Mouse (Mus musculus) C2C12 (cell line): ENCODE measurements around the gene Ptprt. TPM values are rescaled to one million over a fixed set of nuclear protein-coding genes. Genes with fewer than 3 reads are reported as not detected.

Experiments
- H3K27me3 ChIP-seq: one replicate; pipeline ENCODE4 v1.6.1; 2011; ENCODE audit not compliant: control insufficient read depth, insufficient read depth, insufficient read length
- H3K36me3 ChIP-seq: one replicate; pipeline ENCODE4 v1.6.1; 2011; ENCODE audit not compliant: control insufficient read depth, insufficient read depth
- H3K4me3 ChIP-seq: one replicate; pipeline ENCODE4 v1.5.1; 2011; ENCODE audit warnings: mild to moderate bottlenecking, control low read depth; ENCODE audit not compliant: poor library complexity, insufficient read depth, severe bottlenecking
- H3K79me2 ChIP-seq: one replicate; pipeline ENCODE4 v1.6.1; 2011; ENCODE audit not compliant: control insufficient read depth, insufficient read depth
- H3K79me3 ChIP-seq: one replicate; pipeline ENCODE4 v1.6.1; 2011; ENCODE audit warnings: low read depth, control low read depth
- H3ac ChIP-seq: one replicate; pipeline ENCODE3; 2011; ENCODE audit warnings: low read depth; ENCODE audit not compliant: control insufficient read depth, insufficient read length
- CEBPB ChIP-seq: IDR thresholded peaks from one replicate; pipeline ENCODE4 v1.6.1; 2011; ENCODE audit warnings: low read depth, mild to moderate bottlenecking, control low read depth, moderate library complexity
- CTCF ChIP-seq: IDR thresholded peaks from one replicate; pipeline ENCODE4 v1.5.1; 2011; ENCODE audit not compliant: control insufficient read depth, insufficient read depth, insufficient read length
- FOSL1 ChIP-seq: IDR thresholded peaks from one replicate; pipeline ENCODE4 v1.8.0; 2011; ENCODE audit warnings: mild to moderate bottlenecking, low read length; ENCODE audit not compliant: poor library complexity, insufficient read depth, severe bottlenecking
- MAX ChIP-seq: IDR thresholded peaks from one replicate; pipeline ENCODE4 v1.6.1; 2011; ENCODE audit warnings: mild to moderate bottlenecking, control low read depth
- MYOD1 ChIP-seq: IDR thresholded peaks from one replicate; pipeline ENCODE4 v1.6.1; 2011; ENCODE audit warnings: low read depth; ENCODE audit not compliant: control insufficient read depth, insufficient read length
- MYOG ChIP-seq: IDR thresholded peaks from one replicate; pipeline ENCODE4 v1.6.1; 2011; ENCODE audit not compliant: control insufficient read depth, insufficient read length; ENCODE audit errors: extremely low read depth
- USF1 ChIP-seq: IDR thresholded peaks from one replicate; pipeline ENCODE4 v1.6.1; 2011; ENCODE audit warnings: low read depth, mild to moderate bottlenecking, control low read depth, moderate library complexity
- polyA plus RNA-seq: library from polyadenylated mRNA; unstranded; fragments of >200 nt; fragmentation: generic; extraction: Trizol; gene quantifications from one replicate; pipeline ENCODE4 v1.2.1, GENCODE M21; 2012; ENCODE audit warnings: missing spikeins

Gene Ptprt
- polyA plus RNA-seq, 1 experiment, result not detected

DNA sequence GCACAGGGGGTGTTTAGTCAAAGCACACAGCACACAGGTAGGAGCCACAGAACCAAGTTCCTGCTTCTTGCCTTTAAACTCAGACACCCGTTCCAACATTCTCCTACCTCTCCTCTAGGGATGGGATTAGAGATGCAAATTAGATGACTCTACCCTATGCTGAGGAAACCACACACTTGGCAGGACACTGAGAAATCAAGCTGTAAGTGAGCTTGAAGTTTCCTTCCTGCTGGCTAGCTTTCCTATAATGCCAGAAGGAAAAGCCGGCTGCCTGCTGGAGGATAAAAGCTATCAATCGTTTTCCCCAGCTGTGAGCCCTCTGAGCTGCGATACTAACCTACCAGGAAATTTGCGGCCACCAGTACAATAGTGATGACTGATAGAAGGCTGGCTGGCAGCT lies 999.0 kb downstream of the Ptprt start:
- Histone ChIP-seq H3ac (no peak overlapping the region), H3K79me3 (no peaks in the 10 kb centered on the region), H3K79me2 (no peaks in the 10 kb centered on the region), H3K4me3 (no peak overlapping the region), H3K27me3 (no peaks in the 10 kb centered on the region), H3K36me3 (no peaks in the 10 kb centered on the region)
- TF ChIP-seq MAX, result no peak
- no peak for TF ChIP-seq USF1
- no peak for TF ChIP-seq MYOD1
- TF ChIP-seq CEBPB, result no peak
- no peak for TF ChIP-seq CTCF
- no peak for TF ChIP-seq FOSL1
- TF ChIP-seq MYOG, result no peak

DNA sequence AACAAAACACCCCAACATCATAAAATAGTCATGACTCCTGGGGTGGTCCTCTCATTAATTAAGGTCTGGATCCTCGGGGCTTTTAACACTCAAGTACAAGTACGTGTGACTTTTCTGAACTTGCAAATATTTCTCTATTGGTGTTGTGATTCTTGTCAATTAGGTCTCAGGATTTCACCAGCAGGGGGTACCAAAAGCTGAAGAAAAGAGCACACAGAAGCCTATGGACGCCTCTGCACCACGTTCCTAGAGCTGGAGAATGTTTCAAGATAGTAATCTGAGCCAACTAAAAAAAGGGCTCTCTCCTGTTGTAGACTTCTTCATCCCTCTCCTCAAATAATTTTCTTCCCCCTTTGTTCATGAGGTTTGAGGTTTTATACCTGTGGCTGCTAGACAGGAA lies 1000.1 kb downstream of the Ptprt start:
- Histone ChIP-seq H3K36me3 (no peaks in the 10 kb centered on the region), H3K4me3 (no peak overlapping the region), H3ac (no peak overlapping the region), H3K27me3 (no peaks in the 10 kb centered on the region), H3K79me2 (no peaks in the 10 kb centered on the region), H3K79me3 (no peaks in the 10 kb centered on the region)
- TF ChIP-seq CTCF, result no peak
- TF ChIP-seq MAX, result no peak

GRCm38 (mm10) chr2:161657046-161657445 lies 1003.9 kb downstream of the Ptprt start:
- Histone ChIP-seq H3ac (no peak overlapping the region), H3K79me2 (no peaks in the 10 kb centered on the region), H3K27me3 (no peaks in the 10 kb centered on the region), H3K36me3 (no peaks in the 10 kb centered on the region), H3K79me3 (no peaks in the 10 kb centered on the region), H3K4me3 (no peak overlapping the region)
- TF ChIP-seq CTCF, result no peak
- no peak for TF ChIP-seq FOSL1
- TF ChIP-seq CEBPB, result no peak
- TF ChIP-seq MYOG, result no peak
- TF ChIP-seq MAX, result no peak
- no peak for TF ChIP-seq MYOD1
- no peak for TF ChIP-seq USF1

- H3K79me2 ChIP-seq, result no peaks in the 10 kb centered on the region
- no peaks in the 10 kb centered on the region for H3K36me3 ChIP-seq
- no peak overlapping the region for H3K4me3 ChIP-seq
- H3K79me3 ChIP-seq, result no peaks in the 10 kb centered on the region
- H3K27me3 ChIP-seq, result no peaks in the 10 kb centered on the region
- no peak overlapping the region for H3ac ChIP-seq
- TF ChIP-seq MYOD1 (no peak), CEBPB (no peak), MYOG (no peak), CTCF (no peak), FOSL1 (no peak), MAX (no peak), USF1 (no peak)
These were observed 1004.3 kb downstream of the Ptprt start for GRCm38 (mm10) chr2:161656632-161657031.

DNA sequence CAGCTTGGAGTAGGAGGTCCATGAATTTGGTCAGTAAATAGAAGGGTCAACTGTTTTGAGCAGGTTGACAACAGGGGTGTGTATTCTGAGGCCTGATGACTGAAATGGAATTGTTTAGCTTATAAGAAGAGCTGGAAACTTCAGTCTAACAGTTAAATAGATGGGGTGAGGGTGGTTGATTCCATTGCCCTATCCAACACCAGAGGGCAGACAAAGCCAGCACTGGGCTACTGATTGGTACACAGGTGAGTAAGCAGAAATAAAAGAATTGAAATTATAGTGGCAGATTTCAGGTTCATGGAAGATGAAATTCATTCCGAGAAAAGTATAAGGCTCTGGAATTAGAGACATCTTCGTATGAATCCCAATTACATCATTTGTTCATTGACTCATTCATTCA lies 1020.1 kb downstream of the Ptprt start:
- Histone ChIP-seq H3K27me3 (no peaks in the 10 kb centered on the region), H3ac (no peak overlapping the region), H3K79me2 (no peaks in the 10 kb centered on the region), H3K4me3 (no peak overlapping the region), H3K79me3 (no peaks in the 10 kb centered on the region), H3K36me3 (no peaks in the 10 kb centered on the region)
- TF ChIP-seq USF1 (no peak), FOSL1 (no peak), CEBPB (no peak), CTCF (no peak), MAX (no peak), MYOG (no peak), MYOD1 (no peak)

GRCm38 (mm10) chr2:161634084-161634483 lies 1026.9 kb downstream of the Ptprt start:
- Histone ChIP-seq H3K36me3 (no peaks in the 10 kb centered on the region), H3K4me3 (no peak overlapping the region), H3ac (no peak overlapping the region), H3K79me2 (no peaks in the 10 kb centered on the region), H3K27me3 (no peaks in the 10 kb centered on the region), H3K79me3 (no peaks in the 10 kb centered on the region)
- TF ChIP-seq MYOD1, result no peak
- no peak for TF ChIP-seq MAX
- no peak for TF ChIP-seq CTCF
- no peak for TF ChIP-seq FOSL1
- TF ChIP-seq MYOG, result no peak
- no peak for TF ChIP-seq CEBPB
- no peak for TF ChIP-seq USF1
